Mouse (Mus musculus): ENCODE measurements around the gene Sgpp1.

DNA sequence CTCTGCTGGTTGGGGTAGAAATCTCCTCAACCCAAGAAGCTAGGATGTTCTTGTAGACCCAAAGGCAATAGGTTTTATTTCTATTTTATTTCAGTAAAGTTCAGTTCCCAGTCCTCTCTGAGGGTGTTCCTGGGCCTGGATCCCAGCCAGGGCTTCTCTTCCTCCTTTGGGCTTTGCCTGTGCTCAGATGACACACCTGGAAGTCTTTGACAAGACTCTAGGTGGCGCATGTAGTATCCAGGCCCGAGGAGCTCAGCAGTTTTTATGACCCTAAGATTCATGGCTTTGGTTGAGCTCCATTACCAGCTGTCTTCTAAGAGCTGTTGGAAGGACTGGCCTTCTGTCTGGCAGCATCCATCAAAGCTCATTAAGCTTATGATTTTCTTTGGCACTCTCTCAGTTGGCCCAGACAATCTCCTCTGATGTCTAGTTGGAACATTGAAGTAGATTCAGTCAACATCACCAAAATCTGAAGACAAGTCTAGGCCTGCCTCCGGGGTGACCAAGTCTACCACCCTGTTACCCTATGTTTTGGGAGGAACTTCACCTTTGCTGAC is 63.7 kb downstream of the Sgpp1 start:
- no peak for TF ChIP-seq CTCF (IDR thresholded peaks at IDR 0.05; ENCODE audit: extremely low read depth, insufficient read depth, insufficient read length, insufficient replicate concordance)
- TF ChIP-seq POLR2A (IDR thresholded peaks at IDR 0.05; ENCODE audit: low read depth, low read length): no peak

Measured in spleen, adult 2 months (tissue).